Mouse (Mus musculus) 3134 (cell line): ENCODE data around the gene Ttc25.
"Not testable (repeated sequence)": the region's sequence is repeated elsewhere in the genome, so short reads cannot be mapped to it uniquely, and the experiment has no call there.

Experiments used
- DNase-seq: peaks from one replicate; pipeline ENCODE4 v3.0.0-alpha.2; 2011; ENCODE audit warnings: low spot score; ENCODE audit not compliant: insufficient read length; ENCODE audit errors: extremely low read depth

The Ttc25 gene

DNA sequence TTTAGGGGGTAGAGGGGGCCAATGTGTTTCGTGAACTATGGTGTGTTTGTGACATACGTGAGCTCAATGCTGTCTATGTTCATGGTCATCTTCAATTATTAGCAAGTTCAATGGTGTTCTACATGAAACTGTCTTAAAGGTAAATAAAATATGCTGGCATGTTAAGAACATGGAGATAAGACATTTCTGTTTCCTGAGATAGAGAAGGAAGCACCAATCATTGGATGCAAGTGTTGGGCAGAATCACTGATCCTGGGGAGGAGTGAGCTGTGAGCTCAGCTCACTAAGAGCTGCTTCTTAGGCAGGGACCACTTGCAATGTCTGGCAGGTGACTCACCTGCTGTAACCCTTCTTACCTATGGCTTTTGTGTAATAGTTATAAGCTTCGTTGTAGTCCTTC, 56.0 kb downstream of the Ttc25 start:
- DNase-seq = no peak

DNA sequence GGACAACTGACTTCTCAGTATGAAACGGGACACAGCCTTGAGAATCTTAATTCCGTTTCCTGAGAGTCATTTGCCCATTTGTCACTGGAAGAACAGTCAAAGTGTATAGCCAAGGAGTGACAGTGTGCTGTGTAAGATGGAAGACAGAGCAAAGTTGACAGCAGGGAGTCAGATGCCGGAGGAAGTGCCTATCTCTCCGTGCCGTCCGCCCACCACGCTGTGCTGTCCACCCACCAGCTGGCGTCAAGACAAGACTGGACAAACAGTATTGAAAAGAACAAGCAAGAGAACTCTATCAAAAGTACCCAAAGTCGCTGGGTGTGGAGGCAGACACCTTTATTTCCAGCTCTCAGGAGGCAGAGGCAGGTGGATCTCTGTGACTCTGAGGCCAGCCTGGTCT, 57.7 kb downstream of the Ttc25 start:
- no peak for DNase-seq

DNA sequence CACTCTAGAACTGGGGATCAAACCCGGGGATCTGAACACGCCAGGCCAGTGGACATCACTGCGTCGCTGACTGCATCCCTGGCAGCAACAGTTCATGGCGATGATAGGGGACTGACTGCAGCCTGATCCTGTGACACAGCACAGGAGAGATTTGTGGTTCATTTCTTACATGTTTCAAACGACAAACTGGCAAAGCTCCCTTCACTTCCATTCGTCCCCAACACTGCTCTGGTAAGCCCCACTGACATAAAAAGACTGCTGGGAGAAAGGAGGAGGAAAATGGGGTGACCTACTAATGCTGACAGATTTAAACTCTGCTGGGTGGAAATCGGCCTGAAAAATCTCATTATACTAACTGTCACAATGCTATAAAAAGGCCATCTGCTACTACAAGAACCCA, 58.4 kb downstream of the Ttc25 start:
- DNase-seq = no peak

DNA sequence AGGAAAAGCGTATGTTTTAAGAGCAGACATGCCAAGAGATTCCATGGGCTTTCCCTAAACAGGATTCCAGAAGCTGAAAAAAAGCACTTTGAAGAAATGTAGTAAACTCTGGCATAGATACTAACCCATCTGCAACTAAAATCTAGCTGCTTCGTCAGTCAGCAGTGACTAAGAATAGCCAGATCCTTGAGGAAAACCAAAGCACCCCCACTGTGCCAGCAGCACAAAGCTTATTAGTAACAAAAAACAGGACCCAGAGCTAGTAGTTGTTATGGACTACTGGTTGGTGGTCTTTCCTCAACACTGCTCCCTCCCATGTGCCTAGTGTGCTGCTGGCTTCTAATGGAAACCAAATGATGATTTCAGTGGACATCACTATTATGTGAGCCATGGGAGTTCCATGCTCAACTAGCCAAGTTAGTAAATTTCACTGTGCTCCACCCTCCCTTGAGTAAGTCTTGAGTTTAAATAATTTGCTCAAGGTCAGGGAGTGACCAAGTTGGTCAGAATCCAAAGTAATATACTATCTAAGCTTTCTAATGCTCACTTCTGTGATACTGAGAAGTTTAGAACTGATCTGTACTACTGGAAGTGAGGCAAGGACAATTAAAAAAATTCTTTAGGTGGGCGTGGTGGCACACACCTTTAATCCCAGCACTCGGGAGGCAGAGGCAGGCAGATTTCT, 59.1 kb downstream of the Ttc25 start:
- no peak for DNase-seq

DNA sequence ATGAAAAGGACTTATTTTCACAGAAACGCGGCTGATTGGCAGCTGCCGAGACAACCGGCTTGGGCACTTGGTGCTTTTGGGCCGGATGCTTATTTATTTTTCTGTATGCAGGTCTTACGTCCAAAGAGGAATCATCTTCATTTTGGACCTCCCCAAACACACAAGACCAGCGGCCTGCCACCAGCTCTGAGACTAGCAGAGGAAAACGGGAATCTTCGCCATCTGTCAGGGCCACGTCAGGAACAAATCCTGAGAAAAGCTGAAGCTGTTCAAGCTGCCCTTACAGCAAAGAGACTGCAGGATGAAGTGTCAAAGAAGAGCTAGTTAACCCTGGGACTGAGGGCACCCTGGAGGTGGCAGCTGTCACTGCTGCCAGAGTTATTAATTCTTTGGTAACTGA, 60.0 kb downstream of the Ttc25 start:
- DNase-seq = no peak

DNA sequence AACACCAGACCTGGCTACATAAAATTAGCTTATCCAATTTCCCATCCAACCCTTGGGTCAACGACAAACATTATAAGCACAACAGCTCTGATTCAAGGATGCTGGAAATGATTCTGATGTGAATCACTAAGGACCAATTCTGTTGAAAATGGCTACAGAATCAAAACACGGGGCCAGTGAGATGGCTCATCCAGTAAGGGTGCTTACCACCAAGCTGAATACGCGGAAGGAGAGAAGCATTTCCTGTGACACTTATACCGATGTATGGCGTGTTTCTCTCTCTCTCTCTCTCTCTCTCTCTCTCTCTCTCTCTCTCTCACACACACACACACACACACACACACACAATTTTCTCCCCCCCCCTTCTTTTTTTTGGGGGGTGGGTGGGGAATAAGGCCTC, 61.7 kb downstream of the Ttc25 start:
- DNase-seq = no peak

DNA sequence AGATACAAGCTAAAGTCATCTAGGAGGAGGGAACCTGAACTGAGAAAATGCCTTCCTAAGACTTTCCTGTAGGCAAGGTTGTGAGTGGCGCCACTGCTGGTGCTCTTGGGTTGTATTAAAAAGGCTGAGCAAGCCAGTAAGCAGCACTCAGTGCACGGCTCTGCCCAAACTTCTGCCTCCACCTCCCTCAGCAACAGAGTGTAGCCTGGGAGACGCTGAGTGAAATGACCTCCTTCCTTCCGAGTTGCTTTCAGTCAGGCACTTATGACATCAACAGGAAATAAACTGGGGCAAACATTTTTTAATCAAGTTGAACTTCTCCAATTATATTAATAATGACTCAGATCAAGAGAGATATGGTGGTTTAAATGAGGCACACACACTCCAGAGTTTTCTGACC, 63.4 kb downstream of the Ttc25 start:
- no peak for DNase-seq

DNA sequence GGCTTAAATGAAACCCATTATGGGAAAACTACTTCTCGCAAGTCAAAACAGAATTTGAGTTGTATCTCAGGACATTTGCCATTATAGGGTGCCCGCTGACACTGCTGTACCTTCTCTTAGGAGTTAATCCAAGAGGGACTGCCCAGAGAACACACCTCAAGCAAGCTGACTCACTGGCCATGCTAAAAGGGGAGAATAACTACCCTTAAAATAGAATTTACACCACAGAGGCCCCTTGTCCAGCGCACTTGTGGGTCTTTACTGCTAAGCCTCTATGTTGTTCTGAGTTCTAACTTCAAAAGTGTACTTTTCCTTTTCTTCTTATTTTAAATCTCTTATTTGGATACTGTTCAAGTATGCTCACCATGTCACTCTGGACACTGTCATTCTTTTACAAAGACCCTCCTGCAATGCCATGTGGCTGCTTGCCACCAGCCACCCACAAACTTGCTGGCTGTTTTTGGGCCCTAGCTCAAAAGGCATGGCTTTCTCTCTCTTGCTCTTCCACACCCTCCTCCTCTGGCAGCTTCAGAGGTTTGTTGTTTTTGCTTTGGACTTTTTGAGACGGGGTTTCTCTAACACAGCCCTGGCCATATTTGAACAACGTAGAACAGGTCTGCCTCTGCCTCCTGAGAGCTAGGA, 64.1 kb downstream of the Ttc25 start:
- DNase-seq = no peak

DNA sequence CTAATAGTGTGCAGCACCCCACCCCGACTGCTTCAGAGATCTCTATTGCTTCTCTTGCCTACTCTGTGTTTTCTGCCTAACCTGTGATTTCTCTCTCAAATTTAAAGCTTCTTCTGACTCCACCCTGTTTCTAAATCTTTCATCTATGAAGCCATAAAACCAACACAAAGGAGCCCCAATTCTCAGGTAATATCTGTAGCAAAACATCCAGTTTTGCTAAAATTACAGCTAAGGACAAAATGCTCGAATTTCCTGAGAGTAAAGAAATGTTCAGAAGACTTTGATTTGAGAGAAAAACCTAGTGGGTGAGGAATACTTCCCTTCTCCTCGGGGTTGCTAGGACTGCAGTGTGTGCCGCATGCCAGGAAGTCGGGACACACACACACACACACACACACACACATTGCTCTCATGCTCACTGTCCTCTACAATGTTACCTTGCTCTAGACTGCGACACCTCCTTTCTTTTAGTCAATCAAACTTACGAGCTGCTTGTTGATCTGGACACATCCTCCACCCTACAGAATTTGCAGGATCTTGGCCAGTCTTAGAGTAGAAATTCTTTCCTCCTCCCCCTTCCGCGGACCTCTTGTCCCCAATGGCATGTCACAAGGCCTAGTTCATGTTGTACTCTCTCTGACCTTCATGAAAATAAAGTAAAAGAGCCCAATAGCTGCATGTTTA, 64.7 kb downstream of the Ttc25 start:
- DNase-seq = no peak

DNA sequence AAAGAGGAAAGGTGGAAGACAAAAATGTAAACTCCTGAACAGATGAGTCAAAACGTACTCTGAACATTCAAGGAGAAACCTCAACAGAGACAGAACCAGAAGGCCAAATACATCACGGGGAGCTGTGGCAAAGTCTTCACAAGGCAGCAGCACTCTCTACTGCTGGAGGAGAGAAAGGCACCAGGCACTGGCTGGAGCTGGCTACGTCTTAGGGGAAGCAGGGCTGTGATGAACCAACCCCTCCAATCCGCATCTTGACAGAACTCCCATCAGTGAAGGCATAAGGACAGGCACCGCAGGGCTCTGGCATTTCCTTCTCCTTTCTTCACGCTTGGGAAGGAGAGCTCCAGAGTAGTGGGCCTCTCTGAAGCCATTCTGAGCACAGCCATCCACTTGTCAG, 66.2 kb downstream of the Ttc25 start:
- DNase-seq = no peak

DNA sequence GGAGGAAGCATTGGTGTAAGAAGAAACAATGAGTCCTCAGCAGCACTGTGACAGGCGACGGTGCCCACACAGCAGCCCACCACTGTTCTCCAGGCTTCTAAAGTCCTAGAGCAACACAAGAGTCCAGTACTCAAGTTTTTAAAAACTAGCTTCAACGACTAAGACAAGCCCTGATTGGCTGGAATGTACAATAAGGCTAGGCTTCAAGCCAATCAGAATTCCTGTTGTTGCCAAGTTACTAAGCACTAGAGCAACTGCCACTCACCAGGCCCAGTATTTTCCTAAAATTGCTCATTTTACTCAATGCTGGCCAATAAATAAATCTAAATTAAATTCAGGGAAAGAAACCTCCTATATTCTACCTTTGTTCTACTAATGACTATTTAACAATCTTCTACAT, 67.8 kb downstream of the Ttc25 start:
- no peak for DNase-seq

DNA sequence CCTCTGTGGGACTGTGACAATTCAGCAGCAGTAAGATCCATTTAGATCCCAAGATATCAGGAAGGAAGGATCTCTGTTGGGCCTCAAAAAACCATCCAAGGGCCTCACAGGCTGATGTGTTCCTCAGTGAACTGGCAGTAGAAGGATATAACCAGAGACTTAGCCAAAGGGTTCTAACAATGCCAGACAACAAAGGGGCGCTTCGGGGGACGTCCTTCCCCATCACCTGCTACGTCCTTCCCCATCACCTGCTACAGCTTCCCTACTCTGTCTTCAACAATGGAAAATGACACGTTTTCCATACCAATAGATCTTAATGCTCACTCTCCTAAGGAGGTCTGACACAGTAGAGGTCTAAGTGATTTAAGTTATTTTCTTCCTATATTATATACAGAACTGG, 70.9 kb downstream of the Ttc25 start:
- no peak for DNase-seq

DNA sequence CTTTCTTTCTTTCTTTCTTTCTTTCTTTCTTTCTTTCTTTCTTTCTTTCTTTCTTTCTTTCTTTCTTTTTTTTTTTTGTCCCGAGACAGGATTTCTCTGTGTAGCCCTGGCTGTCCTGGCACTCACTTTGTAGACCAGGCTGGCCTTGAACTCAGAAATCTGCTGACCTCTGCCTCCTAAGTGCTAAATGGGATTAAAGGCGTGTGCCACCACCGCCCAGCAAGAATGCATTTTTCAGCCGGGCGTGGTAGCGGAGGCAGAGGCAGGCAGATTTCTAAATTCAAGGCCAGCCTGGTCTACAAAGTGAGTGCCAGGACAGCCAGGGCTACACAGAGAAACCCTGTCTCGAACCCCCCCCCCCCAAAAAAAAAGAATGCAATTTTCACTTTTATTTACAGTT, 71.4 kb downstream of the Ttc25 start:
- not testable (repeated sequence) for DNase-seq

DNA sequence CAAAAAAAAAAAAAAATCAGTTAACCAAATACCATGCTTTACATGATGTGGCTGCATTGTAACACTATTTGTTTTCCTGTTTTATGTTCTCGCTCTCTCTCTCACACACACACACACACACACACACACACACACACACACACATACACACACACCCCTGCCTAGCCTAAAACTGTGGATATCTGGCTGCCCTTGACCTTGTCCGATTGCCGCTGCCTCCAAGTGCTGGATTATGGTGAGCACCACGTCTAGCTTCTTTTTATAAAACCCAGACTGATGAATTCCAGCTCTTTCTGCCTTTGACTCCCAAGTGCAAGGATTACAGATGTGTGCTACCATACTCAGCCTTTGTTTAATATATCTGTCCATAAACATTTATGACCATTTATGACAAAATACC, 72.1 kb downstream of the Ttc25 start:
- no peak for DNase-seq

DNA sequence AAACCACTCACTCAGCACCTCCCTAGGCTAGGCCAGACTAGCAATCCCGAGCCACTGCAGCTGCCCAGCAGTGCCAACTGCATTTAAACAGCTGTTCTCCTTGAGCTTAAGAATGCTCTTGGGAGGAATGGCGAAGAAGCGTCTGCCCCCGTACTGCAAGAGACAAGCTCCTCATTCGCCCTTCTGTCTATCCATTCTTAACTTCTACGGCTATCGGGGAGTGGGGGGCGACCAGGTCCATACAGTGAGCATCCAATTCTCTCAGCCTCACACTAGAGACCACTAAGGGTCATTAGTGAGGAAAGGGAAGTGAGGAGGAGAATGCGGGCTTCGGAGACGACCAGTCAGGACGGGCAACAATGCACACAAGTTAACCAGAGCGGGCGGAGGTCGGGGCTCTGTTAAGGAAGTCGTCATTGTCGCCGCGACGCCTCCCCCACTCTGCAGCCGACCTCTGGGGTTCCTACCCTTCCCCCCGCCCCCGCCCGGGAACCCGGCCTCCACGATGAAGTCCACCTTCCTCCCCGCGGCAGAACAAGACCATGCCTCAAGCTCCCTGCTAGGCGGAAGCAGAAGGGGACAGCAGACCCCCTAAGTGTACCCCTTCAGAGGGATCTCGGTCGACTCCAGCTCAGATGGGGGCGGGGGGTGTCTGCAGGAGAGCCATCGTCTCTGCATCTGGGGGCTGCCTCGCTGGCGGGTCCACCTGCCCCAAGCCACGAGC, 73.5 kb downstream of the Ttc25 start, which contains the start of gene Nkiras2:
TSS of gene Nkiras2 (plus strand) at position 484 of the 724 bp plus-strand sequence.
- no peak for DNase-seq

DNA sequence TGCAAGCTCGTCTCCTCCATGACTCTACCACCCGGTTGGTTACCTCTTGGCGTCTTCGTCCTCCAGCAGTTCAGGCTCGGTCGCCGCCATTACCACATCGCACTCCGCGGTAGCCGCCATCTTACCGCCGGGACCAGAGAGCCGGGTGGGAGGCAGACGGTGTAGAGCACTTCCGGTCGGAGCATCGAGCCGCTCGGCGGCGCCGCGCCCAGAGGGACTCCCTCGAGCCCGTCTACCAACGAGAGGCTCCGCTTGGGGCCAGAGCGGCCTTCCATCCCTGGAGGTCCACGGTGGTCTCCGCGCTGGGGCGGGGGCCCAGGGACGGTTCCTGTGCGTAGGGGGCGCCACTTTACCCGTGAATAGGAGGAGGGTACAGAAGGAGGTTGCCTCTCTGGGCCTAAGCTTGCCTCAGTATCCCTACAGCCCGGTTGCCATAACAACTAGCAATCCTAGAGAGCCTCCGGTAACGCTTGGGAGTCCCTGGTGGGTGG, 74.1 kb downstream of the Ttc25 start:
- peak; percentile 93 for DNase-seq

DNA sequence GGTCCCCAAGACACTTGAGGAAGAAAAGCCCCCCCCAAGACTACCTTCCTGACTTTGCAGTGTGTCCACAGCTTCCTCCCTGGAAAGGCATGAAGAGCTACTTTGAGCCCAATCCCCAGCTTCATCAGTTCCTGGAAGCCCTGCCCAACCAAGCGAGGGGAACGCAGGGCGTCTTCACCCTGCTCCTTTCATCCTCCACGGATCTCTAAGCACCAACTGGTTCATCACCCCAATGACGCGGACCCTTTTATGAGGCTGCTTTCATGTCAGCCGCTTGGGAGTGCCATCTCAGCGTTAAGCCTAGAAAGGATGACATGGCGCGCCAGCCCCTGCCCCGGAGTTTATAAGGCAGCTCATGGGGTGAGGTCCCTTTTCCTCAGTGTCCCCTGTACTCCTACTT, 74.6 kb downstream of the Ttc25 start, which contains the start of gene Dnajc7:
TSS of gene Dnajc7 (minus strand) at position 187 of the 400 bp plus-strand sequence.
- no peak for DNase-seq
